Mouse (Mus musculus) C2C12 (cell line): Measurements from ENCODE around the gene Cyp2c23. TPM values are rescaled to one million over a fixed set of nuclear protein-coding genes. Genes with fewer than 3 reads are reported as not detected.

Experiments used
- H3K27me3 ChIP-seq: one replicate; pipeline ENCODE4 v1.6.1; 2011; ENCODE audit not compliant: control insufficient read depth, insufficient read depth, insufficient read length
- H3K36me3 ChIP-seq: one replicate; pipeline ENCODE4 v1.6.1; 2011; ENCODE audit not compliant: control insufficient read depth, insufficient read depth
- H3K4me3 ChIP-seq: one replicate; pipeline ENCODE4 v1.5.1; 2011; ENCODE audit warnings: mild to moderate bottlenecking, control low read depth; ENCODE audit not compliant: poor library complexity, insufficient read depth, severe bottlenecking
- H3K79me2 ChIP-seq: one replicate; pipeline ENCODE4 v1.6.1; 2011; ENCODE audit not compliant: control insufficient read depth, insufficient read depth
- H3K79me3 ChIP-seq: one replicate; pipeline ENCODE4 v1.6.1; 2011; ENCODE audit warnings: low read depth, control low read depth
- H3ac ChIP-seq: one replicate; pipeline ENCODE3; 2011; ENCODE audit warnings: low read depth; ENCODE audit not compliant: control insufficient read depth, insufficient read length
- CEBPB ChIP-seq: IDR thresholded peaks from one replicate; pipeline ENCODE4 v1.6.1; 2011; ENCODE audit warnings: low read depth, mild to moderate bottlenecking, control low read depth, moderate library complexity
- CTCF ChIP-seq: IDR thresholded peaks from one replicate; pipeline ENCODE4 v1.5.1; 2011; ENCODE audit not compliant: control insufficient read depth, insufficient read depth, insufficient read length
- FOSL1 ChIP-seq: IDR thresholded peaks from one replicate; pipeline ENCODE4 v1.8.0; 2011; ENCODE audit warnings: mild to moderate bottlenecking, low read length; ENCODE audit not compliant: poor library complexity, insufficient read depth, severe bottlenecking
- MAX ChIP-seq: IDR thresholded peaks from one replicate; pipeline ENCODE4 v1.6.1; 2011; ENCODE audit warnings: mild to moderate bottlenecking, control low read depth
- MYOD1 ChIP-seq: IDR thresholded peaks from one replicate; pipeline ENCODE4 v1.6.1; 2011; ENCODE audit warnings: low read depth; ENCODE audit not compliant: control insufficient read depth, insufficient read length
- MYOG ChIP-seq: IDR thresholded peaks from one replicate; pipeline ENCODE4 v1.6.1; 2011; ENCODE audit not compliant: control insufficient read depth, insufficient read length; ENCODE audit errors: extremely low read depth
- USF1 ChIP-seq: IDR thresholded peaks from one replicate; pipeline ENCODE4 v1.6.1; 2011; ENCODE audit warnings: low read depth, mild to moderate bottlenecking, control low read depth, moderate library complexity
- polyA plus RNA-seq: library from polyadenylated mRNA; unstranded; fragments of >200 nt; fragmentation: generic; extraction: Trizol; gene quantifications from one replicate; pipeline ENCODE4 v1.2.1, GENCODE M21; 2012; ENCODE audit warnings: missing spikeins

The Cyp2c23 gene
- polyA plus RNA-seq, 1 experiment = not detected

DNA sequence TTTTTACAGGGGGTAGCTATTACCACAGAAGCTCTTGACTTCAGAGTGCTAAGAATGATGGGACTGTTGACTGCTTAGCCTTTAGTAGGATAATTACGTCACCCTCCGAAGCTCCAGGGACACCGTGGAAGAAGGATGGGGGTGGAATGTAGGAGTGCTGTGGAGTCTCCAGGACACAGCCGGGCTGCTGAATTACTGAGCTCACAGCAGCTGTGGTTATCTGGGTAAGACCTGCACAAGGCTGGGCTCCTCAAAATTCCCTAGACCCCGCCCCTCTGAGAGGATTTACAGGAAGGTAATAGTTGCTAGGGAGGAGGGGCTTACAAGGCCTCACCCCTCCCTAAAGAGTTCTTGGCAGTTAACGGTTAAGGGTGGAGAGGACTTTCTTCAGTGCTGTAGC is 52.3 kb downstream of the Cyp2c23 start:
- Histone ChIP-seq H3K27me3 (no peaks in the 10 kb centered on the region), H3K79me3 (no peaks in the 10 kb centered on the region), H3K36me3 (no peaks in the 10 kb centered on the region), H3K79me2 (no peaks in the 10 kb centered on the region), H3K4me3 (no peak overlapping the region), H3ac (no peak overlapping the region)
- TF ChIP-seq MYOG (no peak), USF1 (no peak), MAX (no peak), CTCF (no peak), FOSL1 (no peak), MYOD1 (no peak), CEBPB (no peak)

DNA sequence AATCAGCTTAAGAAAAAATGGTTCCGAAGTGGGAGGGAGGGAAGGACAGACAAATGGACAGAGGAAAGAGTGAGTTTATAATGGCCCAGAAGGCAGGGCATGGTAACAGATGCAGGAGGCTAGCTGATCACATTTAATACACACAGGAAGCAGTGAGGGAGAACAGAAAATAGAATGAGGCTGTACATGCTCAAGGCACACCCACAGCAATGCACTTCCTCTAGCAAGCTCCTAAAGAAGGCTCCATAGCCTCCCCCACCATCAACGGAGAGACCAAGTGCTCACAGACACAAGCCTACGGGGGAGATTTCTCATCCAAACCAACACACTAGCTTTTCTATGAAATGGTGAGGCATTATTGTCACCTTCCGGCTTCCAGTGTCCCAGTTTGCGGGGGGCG is 54.8 kb downstream of the Cyp2c23 start:
- Histone ChIP-seq H3K79me3 (no peaks in the 10 kb centered on the region), H3K4me3 (no peak overlapping the region), H3K27me3 (no peaks in the 10 kb centered on the region), H3ac (no peak overlapping the region), H3K36me3 (no peaks in the 10 kb centered on the region), H3K79me2 (no peaks in the 10 kb centered on the region)
- TF ChIP-seq CTCF = no peak
- no peak for TF ChIP-seq USF1
- TF ChIP-seq CEBPB = no peak
- no peak for TF ChIP-seq MYOG
- no peak for TF ChIP-seq MYOD1

DNA sequence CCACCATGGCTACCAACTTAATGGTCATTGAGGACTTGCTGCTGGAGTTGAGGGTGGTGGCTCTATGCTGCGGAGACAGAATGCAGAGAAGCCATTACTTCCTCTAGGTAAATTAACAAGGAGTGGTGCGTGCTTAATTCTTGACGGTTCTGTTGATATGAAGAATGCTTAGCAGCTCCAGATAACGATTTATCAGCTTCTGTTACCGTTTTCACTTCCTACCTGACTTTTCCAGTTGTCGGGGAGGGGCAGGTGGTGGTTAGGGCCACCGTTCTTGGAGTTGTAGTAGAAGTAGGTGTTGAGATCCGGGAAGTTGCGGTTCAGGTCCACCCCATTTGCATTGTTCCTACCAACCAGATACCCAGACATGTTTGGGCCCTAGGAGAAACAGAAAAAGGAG is 55.3 kb downstream of the Cyp2c23 start:
- Histone ChIP-seq H3K36me3 (no peaks in the 10 kb centered on the region), H3K27me3 (no peaks in the 10 kb centered on the region), H3ac (no peak overlapping the region), H3K79me2 (no peaks in the 10 kb centered on the region), H3K79me3 (no peaks in the 10 kb centered on the region), H3K4me3 (no peak overlapping the region)
- TF ChIP-seq USF1 (no peak), CEBPB (no peak), MAX (no peak), MYOG (no peak), FOSL1 (no peak), CTCF (no peak), MYOD1 (no peak)

DNA sequence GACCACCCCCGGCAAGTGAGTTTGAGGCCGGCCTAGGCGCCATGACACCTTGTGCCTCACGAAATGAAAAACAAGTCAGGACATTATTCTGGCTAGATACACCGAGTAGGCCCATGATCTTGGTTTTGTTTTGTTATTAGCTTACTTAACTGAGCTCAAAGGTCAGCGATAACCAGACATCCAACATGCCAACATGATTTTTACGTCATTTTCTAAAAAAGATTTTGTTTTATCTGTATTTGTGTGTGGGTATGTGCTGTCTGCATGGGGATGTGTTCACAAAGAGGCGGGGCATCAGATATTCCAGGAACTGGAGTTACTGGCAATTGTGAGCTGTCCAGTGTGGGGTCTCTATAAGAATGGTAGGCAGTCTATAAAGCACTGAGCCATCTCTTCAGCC is 56.9 kb downstream of the Cyp2c23 start:
- Histone ChIP-seq H3K79me2 (no peaks in the 10 kb centered on the region), H3ac (no peak overlapping the region)

DNA sequence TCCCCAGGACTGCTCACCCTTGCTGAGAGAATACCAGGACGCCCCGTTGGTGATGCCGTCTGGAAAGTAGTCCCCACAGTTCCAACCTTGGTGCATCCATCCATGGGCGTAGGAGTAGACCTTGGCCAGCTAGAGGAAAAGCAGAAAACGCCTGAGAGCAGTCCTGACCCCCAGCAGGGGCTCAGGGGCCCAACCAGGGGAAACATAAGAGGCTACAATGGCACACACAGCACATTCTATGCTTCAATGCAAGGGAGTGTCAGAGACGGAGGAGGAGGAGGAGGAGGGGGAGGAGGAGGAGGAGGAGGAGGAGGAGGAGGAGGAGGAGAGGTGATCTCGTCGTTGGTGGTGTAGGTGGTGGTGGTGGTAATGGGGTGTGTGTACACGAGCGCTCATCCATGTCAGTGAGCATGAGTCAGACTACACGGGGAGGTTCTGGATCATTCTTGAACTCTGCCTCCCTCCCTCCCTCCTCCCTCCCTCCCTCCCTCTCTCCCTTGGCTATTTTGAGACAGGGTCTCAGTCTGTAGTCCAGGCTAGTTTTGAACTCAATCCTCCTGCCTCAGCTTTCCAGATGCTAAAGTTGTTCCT is 60.5 kb downstream of the Cyp2c23 start:
- H3K27me3 ChIP-seq = peaks cover 3% of the 10 kb centered on the region
- no peak for TF ChIP-seq MYOG
- no peak for TF ChIP-seq CEBPB
- no peak for TF ChIP-seq FOSL1
- TF ChIP-seq MYOD1 = no peak
- TF ChIP-seq MAX = no peak
- TF ChIP-seq USF1 = no peak
- TF ChIP-seq CTCF = no peak

More for the DNA sequence above, 56.9 kb downstream of the Cyp2c23 start:
- TF ChIP-seq FOSL1 = no peak
- no peak for TF ChIP-seq MYOD1
- TF ChIP-seq USF1 = no peak
- no peak for TF ChIP-seq MAX
- no peak for TF ChIP-seq CTCF
- TF ChIP-seq CEBPB = no peak
- H3K36me3 ChIP-seq = no peaks in the 10 kb centered on the region
- no peaks in the 10 kb centered on the region for H3K27me3 ChIP-seq
- H3K79me3 ChIP-seq = no peaks in the 10 kb centered on the region
- H3K4me3 ChIP-seq = no peak overlapping the region

DNA sequence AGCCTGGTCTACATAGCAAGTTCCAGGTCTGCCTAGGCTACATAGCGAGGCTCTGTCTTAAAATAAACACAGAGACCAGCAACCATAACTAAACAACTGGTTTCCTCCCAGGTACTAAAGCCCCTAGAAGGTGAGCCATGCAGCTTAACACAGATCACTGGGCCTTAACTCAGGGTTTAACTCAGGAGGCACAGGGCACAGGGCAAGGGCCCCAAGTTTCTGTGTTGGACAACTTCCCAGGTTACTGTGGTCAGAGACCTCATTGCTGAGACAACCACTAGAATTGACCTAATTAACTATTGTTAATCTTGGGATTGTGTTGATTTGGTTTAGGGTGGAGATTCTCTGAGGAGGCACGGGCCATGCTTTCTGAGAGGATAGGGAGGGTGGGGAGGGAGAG is 62.5 kb downstream of the Cyp2c23 start:
- no peak overlapping the region for H3K4me3 ChIP-seq
- no peaks in the 10 kb centered on the region for H3K36me3 ChIP-seq
- TF ChIP-seq FOSL1 (no peak), CEBPB (no peak), MYOG (no peak), USF1 (no peak), CTCF (no peak), MYOD1 (no peak), MAX (no peak)
- no peak overlapping the region for H3ac ChIP-seq
- H3K79me2 ChIP-seq = no peaks in the 10 kb centered on the region
- H3K79me3 ChIP-seq = no peaks in the 10 kb centered on the region
- H3K27me3 ChIP-seq = peaks cover 3% of the 10 kb centered on the region

More for the DNA sequence above, 60.5 kb downstream of the Cyp2c23 start:
- no peak overlapping the region for H3K4me3 ChIP-seq
- H3K36me3 ChIP-seq = no peaks in the 10 kb centered on the region
- H3K79me3 ChIP-seq = no peaks in the 10 kb centered on the region
- H3K79me2 ChIP-seq = no peaks in the 10 kb centered on the region
- H3ac ChIP-seq = no peak overlapping the region
